Mouse (Mus musculus) naive thymus-derived CD4-positive, alpha-beta T cell, adult 2 months (primary cell): ENCODE results near the gene B3galt4.

Source experiments
- DNase-seq: peaks from one replicate; pipeline ENCODE4 v3.0.0-alpha.2; 2011; ENCODE audit warnings: low read depth

Gene B3galt4

DNA sequence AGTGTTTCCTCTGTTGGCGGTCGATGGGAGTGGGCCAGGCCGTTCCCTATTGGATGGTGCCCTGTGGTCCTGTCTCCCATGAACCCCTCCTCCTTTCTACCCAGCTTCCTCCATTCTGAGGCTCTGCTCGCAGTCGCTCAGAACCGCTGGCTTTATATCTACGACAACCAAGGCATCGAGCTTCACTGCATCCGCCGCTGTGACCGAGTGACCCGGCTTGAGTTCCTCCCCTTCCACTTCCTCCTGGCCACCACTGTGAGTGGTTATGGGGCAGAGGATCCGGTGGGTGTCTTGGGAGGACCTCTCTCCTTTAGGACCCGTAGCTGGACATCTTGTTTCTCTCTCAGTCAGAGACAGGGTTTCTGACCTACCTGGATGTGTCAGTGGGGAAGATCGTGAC lies 7.8 kb downstream of the B3galt4 start:
- DNase-seq, result no peak

DNA sequence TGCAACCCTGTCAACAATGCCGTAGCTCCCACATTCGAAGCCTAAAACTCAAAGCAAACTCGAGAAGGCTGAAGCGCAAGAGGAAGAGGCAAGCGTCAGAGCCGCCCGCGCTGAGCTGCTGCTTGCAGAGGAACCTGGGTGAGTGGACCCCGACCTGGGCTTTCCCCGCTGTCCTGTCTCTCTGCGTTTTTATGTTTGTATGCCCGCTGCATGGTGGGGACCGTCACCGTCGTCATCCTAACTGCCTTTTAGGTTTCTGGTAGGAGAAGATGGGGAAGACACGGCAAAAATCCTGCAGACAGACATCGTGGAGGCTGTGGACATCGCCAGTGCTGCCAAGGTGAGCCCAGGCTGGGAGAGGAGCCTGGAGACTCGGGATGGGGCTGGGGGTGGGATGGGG lies 9.9 kb downstream of the B3galt4 start:
- no peak for DNase-seq

DNA sequence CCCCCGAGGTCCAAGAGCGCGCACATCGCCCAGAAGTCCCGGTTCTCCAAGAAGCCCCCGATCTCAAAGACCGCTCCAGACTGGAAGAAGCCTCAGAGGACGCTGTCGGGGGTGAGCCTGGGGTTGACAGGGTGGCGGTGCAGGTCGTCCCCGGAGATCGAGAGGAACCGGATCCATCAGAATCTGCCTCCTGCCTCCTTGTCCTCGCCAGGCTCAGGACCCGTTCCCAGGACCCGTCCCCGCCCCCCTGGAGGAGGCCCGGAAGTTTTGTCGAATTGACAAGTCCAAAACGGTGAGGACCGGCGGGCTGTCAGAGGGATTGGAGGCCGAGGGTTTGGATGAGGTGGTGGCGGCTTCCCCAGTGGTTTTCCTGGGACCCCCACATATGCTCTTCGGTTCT lies 10.3 kb downstream of the B3galt4 start:
- no peak for DNase-seq

DNA sequence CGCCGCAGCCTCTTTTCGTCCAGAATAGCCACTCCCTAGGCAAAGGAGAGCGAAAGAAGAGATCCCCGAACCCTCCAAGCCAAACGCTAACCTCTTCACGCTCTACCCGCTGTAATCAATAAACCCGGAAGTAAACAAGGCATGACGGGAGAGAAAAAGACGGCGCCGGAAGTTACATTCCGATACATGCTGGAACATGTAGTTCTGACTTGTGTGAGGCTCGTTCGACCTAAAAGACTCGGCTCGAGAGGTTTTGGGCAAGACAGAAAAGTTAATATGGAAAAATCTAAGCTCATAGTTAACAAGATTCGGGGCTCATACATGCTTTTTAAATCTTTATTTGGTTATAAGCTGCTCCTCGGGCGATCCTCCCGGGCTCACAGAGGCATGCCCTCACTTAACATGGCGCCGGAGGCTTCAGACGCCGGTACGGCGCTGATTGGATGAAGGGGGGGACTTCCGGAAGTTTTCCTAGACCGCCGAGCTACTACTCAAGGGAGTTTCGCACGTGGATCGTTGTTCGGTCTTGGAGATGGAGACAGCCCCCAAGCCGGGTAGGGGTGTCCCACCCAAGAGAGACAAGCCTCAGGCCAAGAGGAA lies 11.0 kb downstream of the B3galt4 start, which contains the start of the genes Pfdn6 and Wdr46:
TSS of gene Pfdn6 (minus strand) at position 138 of the 600 bp plus-strand sequence.
TSS of gene Wdr46 (plus strand) at position 455 of the 600 bp plus-strand sequence.
- peak; percentile 95 for DNase-seq

DNA sequence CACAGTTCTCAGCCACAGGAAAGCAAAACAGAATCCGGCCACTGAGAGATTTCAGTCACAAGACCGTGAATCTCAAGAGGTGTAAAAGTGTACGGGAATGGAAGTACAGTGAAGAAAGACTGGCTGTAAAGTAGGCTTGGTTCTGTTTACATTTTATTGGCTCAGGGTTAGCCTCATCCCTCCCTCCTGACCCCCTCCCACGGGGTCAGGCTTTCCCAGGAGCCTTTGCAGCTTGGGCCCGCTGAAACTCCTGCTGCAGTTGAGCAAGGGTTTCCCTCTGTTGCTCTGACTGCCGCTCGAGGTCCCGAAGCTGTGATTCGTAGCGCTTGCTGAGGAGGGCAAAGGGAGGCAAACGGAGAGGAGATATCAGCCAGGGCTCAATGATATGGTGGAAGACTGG lies 12.5 kb downstream of the B3galt4 start:
- no peak for DNase-seq

DNA sequence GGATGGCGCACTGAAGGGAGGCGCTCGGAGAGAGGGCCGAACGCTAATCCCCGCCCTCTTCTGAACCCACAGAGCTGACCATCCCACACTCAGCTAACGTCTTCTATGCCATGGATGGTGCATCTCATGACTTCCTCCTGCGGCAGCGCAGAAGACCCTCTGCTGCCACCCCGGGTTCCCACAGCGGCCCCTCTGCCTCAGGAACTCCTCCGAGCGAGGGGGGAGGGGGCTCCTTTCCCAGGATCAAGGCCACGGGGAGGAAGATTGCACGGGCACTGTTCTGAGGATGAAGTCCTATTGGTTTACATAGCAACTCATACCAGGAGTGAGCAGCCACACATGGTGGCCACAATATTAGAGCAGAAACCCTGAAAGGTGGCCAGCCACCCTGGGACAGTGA lies 14.3 kb downstream of the B3galt4 start:
- DNase-seq, result no peak

DNA sequence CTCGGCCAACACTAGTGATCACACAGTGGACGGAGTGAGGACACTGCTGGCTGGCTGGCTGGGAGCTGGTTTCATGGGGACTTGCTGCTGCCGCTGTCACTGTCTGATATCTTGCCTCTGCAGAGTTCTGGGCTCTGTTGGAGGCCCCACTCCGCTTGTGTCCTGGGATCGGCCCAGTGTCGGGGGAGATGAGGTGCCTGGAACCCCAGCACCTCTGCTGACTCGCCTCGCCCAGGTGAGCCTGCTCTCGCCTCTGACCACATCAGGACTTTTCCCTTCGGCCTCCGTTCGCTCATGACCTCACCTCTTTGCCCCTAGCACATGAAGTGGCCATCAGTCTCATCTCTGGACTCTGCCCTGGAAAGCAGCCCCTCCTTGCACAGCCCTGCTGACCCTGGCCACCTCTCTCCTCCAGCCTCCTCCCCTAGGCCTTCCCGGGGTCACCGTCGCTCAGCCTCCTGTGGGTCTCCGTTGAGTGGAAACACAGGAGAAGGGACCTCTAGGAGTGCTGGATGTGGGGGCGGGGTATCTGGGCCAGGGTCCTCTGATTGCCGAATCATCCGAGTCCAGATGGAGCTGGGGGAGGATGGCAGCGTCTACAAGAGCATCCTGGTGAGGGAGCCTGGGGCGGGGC lies 15.7 kb downstream of the B3galt4 start:
- no peak for DNase-seq

DNA sequence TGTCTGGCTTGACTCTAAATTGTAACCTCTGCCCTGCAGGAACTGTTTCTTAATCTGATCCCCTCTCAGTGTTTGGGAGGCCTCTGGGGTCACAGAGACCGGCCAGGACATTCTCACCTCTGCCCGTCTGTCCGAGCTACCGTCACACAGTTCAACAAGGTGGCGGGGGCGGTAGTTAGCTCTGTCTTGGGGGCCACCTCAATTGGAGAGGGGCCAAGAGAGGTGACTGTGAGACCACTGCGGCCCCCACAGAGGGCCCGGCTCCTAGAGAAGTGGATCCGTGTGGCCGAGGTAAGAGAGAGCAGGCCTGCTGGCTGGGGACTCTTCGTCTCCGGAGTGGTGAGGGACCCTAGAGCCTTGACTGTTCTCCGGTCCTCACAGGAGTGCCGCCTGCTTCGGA lies 18.3 kb downstream of the B3galt4 start:
- DNase-seq, result no peak

DNA sequence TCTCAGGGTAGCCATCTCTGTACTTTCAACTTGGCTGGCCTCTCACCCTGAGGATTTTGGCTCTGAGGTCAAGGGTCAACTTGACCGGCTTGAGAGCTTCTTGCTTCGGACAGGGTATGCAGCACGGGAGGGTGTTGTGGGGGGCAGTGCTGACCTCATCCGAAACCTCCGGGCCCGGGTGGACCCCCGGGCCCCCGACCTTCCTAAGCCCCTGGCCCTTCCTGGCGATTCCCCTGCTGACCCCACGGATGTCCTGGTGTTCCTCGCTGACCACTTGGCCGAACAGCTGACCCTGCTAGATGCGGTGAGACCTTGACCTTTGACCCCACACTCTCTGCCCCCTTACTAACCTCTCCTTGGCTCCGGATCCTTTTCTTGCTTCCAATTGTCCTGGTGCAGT lies 18.8 kb downstream of the B3galt4 start:
- no peak for DNase-seq

DNA sequence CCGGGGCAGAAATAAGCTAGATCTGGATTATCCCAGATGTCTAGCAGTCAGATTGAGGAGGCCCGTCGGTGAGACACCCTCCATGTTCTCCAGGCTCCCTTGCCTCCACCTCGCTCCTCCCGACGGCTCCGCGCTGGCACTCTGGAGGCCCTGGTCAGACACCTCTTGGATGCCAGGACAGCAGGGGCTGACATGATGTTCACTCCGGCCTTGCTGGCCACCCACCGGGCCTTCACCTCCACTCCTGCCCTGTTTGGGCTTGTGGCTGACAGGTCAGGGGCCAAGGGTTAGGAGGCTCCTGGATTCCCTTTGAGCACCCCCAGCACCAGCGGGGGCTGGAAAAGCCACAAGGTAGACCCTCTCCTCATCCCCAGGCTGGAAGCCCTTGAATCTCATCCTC lies 19.3 kb downstream of the B3galt4 start:
- DNase-seq, result no peak

DNA sequence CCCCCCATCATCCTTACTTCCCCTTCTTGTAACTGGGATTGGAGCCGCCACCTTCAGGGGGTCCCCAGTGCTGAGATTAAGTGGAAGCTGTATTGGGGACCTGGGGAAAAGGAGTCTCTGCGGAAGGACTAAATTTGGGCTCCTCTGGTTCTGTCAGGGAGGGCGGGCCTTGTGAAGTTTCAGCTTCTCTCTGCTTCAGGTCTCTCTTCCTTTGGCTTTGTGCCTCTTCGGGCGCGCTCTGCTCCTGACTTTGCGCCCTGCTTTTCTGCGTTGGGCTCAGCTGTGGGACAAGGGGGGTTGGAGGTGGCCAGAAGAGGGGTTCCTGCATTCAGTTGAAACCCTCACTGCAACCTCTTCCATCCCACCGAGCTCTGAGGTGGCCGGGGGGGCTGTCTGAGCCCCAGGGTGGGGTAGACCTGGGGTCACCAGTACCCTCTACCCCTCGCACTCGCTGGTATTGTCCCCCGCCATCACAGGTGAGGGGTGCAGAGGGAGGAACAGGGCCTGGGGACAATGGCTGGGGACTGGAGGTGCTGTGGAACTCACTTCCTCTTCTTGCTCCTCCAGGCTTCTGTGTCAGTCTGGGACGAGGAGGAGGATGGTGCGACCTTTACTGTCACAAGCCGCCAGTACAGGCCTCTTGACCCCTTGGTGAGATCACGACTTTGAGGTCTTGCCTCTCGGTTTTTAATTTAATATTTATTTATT lies 20.0 kb downstream of the B3galt4 start:
- peak; percentile 71 for DNase-seq

DNA sequence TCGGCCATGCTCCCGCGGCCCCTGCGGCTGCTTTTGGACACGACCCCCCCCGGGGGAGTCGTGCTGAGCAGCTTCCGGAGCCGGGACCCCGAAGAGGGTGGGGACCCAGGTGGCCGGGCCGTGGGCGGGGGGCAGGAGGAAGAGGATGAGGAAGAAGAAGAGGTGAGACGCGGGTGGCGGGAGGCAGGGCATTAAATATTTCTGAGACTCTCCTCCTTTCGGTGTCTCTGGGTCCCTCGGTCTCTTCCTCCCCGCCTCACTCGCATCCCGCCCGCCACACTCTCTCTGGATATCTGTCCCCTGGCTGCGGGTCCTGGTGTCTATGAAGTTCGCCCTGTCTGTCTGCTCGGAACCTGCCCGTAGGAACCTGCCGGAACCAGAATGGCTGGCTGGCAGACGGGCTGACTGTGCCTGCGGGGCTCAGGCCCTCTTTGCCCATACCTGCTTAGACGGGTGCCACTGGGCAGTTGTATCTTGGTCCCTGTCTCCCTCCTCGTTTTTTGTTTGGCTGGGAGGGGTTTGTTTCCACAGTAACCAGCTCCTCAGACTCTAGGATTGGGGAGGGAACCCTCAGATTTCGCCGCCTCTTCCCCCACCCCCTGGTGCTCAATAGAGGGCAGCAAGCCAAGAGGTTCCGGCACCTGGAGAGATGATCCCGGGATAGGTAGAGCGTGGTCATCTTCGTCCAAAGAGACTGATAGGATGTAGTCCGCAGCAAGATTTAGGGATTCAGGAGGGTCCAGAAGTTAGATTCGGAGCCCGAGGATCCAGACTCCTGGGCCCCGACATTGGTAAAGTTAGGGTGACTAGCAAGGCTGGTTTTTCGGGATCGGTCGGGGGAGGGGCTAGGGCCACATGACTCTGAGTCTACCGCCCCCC lies 20.8 kb downstream of the B3galt4 start:
- DNase-seq, result peak; percentile 80

DNA sequence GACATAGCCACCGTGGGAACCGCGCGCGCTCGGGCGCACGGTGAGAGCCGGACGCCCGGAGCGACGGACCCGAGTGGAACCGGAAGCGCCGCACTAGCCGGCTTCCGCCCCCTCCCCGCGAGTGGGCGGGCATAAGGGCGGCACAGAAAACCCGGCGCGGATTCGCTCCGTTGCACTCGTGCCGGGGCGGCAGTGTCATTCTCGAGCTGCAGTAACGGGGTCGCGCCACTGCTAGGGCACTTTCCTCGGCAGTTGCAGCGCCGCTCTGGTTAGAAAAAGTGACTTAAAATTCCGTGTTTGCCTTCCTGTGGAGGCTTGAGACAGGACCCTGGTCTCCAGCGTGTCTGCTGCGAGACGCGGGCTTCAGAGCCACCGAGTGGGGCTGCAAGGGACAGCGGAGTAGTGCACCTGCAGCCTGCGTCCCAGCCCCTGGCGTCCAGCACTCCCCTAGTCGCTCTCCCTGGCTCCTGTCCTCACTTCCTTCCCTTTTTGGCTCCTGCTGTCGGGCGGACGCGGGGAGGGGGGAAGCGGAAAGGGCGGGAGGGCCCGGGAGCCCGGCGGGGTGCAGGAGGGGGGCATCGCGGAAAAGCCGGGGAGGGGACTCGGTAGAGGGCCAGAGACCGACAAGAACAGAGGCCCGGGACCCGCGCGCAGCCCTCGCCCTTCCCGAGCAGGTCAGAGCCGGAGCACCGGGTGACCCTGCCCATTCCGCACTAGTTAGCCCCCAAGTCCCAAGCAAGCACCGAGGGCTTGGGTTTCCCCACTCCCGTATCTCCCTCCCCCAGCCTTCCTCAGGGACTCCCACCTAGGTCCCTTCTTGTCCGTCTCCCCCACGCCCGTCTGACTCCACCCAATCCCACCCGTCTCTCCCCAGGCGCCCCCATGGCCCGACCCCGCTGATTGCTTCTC lies 21.7 kb downstream of the B3galt4 start, which contains the start of gene Rgl2:
TSS of gene Rgl2 (plus strand) at position 173 of the 909 bp plus-strand sequence.
- DNase-seq, result peak; percentile 94

DNA sequence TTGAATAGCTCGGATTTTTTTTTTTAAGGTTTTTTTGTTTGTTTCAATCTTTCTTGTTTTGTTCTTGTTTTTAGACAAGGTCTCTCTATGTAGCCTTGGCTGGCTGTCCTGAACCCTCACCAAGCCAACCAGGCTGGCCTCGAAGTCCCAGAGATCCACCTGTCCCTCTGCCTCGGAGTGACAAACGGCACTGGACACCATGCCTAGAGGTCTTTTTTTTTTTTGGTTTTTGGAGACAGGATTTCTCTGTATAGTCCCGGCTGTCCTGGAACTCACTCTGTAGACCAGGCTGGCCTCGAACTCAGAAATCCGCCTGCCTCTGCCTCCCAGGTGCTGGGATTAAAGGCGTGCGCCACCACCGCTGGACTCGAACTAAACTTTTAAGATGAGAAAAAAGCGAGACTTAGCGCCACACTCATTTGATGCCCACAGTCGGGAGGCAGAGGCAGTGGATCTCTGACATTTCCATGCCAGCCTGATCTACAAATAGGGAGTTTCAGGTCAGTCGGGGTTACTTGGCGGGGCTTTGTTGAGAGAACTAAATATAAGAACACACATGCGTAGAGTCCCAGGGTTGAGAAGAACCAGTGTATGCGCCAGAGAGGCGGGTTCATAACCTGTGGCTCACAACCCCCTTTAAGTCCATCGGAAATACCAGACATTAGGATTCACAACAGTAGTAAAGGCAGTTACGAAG lies 22.9 kb downstream of the B3galt4 start:
- DNase-seq, result no peak

DNA sequence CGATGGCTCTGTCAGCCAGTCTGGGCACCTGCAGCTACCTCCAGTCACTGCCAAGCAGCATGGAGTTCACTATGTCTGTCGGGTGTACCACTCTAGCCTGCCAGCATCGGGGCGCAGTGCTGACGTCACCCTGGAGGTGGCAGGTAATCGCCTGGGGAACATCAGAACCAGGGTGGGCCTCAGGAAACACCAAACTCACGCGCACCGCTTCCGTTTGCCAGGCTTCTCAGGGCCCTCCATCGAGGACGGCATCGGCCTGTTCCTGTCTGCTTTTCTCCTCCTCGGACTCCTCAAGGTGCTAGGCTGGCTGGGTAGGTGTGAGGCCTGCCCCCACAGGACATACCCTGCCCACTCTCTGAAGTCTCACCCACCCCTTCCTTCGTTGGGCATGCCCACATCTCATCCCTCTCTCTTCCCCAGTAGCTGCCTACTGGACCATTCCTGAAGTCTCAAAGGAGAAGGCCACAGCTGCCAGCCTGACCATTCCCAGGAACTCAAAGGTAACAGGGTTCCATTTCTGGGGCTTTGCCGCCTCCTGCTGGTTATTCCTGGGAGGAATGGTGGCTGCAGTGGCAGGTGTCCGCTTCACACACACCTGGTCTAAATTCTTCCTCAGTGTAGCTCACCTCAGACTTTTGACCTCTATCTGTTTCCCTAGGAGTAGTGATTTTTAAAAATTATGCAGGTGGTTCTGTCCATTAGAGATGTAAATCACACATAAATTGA lies 24.9 kb downstream of the B3galt4 start:
- DNase-seq, result no peak

DNA sequence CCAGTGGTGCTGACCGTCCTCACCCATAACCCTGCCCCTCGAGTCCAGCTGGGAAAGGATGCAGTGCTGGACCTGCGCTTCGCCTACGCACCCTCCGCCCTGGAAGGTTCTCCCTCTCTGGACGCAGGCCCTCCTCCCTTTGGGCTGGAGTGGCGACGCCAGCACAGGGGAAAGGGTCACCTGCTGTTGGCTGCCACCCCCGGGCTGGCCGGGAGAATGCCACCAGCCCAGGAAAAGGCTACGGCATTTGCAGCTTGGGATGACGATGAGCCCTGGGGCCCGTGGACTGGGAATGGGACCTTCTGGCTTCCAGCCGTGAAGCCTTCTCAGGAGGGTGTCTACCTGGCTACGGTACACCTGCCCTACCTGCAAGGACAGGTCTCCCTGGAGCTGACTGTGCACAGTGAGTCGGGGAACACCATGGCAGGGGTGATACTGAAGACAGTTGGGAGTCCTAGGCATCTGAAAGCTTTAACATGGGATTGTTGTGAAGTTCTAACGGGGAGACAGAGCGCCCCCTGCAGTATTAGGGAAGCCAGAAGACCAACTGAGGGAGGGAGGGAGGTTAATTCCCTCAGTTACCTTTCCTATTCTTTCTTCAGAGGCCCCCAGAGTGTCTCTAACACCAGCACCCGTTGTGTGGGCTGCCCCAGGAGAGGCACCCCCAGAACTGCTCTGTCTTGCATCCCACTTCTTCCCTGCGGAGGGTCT lies 25.7 kb downstream of the B3galt4 start:
- no peak for DNase-seq

DNA sequence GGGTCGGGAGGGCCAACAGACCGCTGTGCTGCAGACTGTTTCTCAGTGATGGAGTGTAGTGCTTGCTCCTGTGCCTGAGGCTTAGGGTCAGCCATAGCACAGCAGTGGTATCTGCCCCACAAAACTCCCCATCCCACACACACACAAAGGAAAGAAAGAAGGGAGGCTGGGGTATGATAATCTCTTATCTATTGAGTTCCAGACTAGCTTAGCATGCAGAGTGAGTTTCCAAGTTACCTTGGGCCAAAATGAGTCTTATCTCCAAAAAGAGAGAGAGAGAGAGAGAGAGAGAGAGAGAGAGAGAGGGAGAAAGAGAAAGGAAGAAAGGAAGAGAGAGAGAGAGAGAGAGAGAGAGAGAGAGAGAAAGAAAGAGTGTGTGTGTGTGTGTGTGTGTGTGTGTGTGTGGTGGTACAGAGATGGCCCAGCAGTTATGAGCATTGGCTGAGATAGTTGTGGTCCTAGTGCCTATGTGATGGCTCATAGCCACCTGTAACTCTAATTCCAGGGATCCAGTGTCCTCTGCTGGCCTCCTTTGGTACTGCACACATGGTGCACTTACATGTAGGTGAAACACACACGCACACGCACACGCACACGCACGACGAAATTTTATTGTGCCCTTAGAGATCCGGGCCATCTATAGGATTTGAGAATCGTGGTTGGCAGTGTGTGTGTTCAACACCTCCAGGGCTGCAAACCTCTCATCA lies 26.6 kb downstream of the B3galt4 start:
- peak; percentile 77 for DNase-seq

DNA sequence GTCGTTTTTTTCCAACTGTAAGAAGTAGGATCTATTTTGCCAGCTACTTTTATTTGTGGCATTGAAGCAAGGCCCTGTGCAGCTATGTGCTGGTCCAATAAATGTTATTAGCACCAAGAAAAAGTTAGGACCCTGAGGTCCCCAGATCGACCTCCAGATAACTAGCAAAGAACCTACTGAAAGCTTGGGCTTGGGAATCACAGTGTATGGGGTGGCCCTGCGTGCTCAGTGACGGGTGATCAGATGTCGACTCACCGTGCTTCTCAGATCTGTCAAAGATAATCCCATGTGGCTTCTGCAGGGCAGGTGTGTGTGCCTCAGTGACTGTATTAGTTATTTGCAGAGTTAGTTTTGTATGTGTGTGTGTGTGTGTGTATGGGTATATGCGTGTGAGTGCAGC lies 29.9 kb downstream of the B3galt4 start:
- no peak for DNase-seq
